8 mouse cellular contexts compared by ENCODE assay signal in genomic region chr6:83162701-83163100, GRCm38 (mm10). TPM values are rescaled to one million over a fixed set of nuclear protein-coding genes. Genes with fewer than 3 reads are reported as not detected.
DNase-seq lines count a peak whose midpoint lies in the region; ATAC-seq and TF ChIP-seq lines count a peak whose summit lies in the region.

No protein-coding gene starts in this region.

- peak overlapping the region; percentile 23 for H3K4me3 ChIP-seq in forebrain, embryonic 13.5 days
- H3K4me3 ChIP-seq in hindbrain, postnatal 0 days (ENCODE audit: low read length) = peak overlapping the region; percentile 24
- H3K4me3 ChIP-seq in liver, adult 2 months (ENCODE audit: insufficient read depth, low read depth, low read length) = peak overlapping the region; percentile 44
- no peak overlapping the region for H3K4me3 ChIP-seq in midbrain, postnatal 0 days (ENCODE audit: low read depth, low read length)

- WGBS in forebrain, embryonic 13.5 days = 0% methylated on average over 8 of the region's 8 CpGs
- under 1% methylated on average over 8 of the region's 8 CpGs for WGBS in hindbrain, postnatal 0 days
- 1% methylated on average over 8 of the region's 8 CpGs for WGBS in liver, adult 2 months
- WGBS in midbrain, postnatal 0 days = 2% methylated on average over 8 of the region's 8 CpGs

- DNase-seq in ovary, postnatal 36 days (ENCODE audit: low spot score) = peak; percentile 44
- no peak for DNase-seq in ovary, adult 18-20 months (ENCODE audit: low spot score)
- peak; percentile 68 for DNase-seq in c-Kit-positive CD71-positive TER-119-negative erythroid progenitor cells, embryonic 14.5 days (ENCODE audit: low read depth)
- DNase-seq in hindbrain, postnatal 0 days (ENCODE audit: low spot score) = peak; percentile 82
- DNase-seq in liver, adult 2 months (ENCODE audit: extremely low read depth, low read depth, low spot score) = peak; percentile 74
- peak; percentile 71 for DNase-seq in midbrain, postnatal 0 days (ENCODE audit: low spot score)
- DNase-seq in testis, postnatal 14 days (ENCODE audit: low spot score) = peak; percentile 66

- no peaks in the 10 kb centered on the region for H3K36me3 ChIP-seq in forebrain, embryonic 13.5 days (ENCODE audit: poor library complexity, severe bottlenecking)
- no peaks in the 10 kb centered on the region for H3K36me3 ChIP-seq in hindbrain, postnatal 0 days (ENCODE audit: insufficient read depth, low read length)
- no peaks in the 10 kb centered on the region for H3K36me3 ChIP-seq in liver, adult 2 months (ENCODE audit: control insufficient read depth, insufficient read depth, low read length)
- H3K36me3 ChIP-seq in midbrain, postnatal 0 days (ENCODE audit: insufficient read depth, low read length) = no peaks in the 10 kb centered on the region

- TF ChIP-seq CTCF in hindbrain, postnatal 0 days (IDR thresholded peaks at IDR 0.05; ENCODE audit: low read depth) = peak; percentile 83
- peak; percentile 60 for TF ChIP-seq CTCF in liver, adult 2 months (IDR thresholded peaks at IDR 0.05; ENCODE audit: low read depth, low read length)
- peak; percentile 84 for TF ChIP-seq CTCF in midbrain, postnatal 0 days (IDR thresholded peaks at IDR 0.05)

- TF ChIP-seq POLR2A in liver, adult 2 months (IDR thresholded peaks at IDR 0.05; ENCODE audit: extremely low read depth, insufficient read depth, low read length) = no peak

- H3K4me1 ChIP-seq in forebrain, embryonic 13.5 days = peaks cover 34% of the 10 kb centered on the region
- H3K4me1 ChIP-seq in hindbrain, postnatal 0 days (ENCODE audit: insufficient read depth, low read length) = 0 out of 2 replicates have a peak, but pooled peaks cover 10% of the 10 kb centered on the region
- peaks cover 5% of the 10 kb centered on the region; the same call in 1 of the 2 replicates for H3K4me1 ChIP-seq in liver, adult 2 months (ENCODE audit: control insufficient read depth, insufficient read depth, low read length)
- peaks cover 6% of the 10 kb centered on the region; the same call in 1 of the 2 replicates for H3K4me1 ChIP-seq in midbrain, postnatal 0 days (ENCODE audit: insufficient read depth, low read length)

- peaks cover 47% of the 10 kb centered on the region for H3K27me3 ChIP-seq in forebrain, embryonic 13.5 days
- H3K27me3 ChIP-seq in hindbrain, postnatal 0 days (ENCODE audit: insufficient read depth, low read length) = peaks cover 22% of the 10 kb centered on the region
- H3K27me3 ChIP-seq in liver, adult 2 months (ENCODE audit: control insufficient read depth, insufficient read depth, low read length) = no peaks in the 10 kb centered on the region
- H3K27me3 ChIP-seq in midbrain, postnatal 0 days (ENCODE audit: insufficient read depth, low read length) = peaks cover 25% of the 10 kb centered on the region

- H3K79me2 ChIP-seq in liver, adult 2 months (ENCODE audit: control insufficient read depth, insufficient read depth, low read length) = peaks cover 6% of the 10 kb centered on the region; the same call in 1 of the 2 replicates

- H3K9ac ChIP-seq in forebrain, embryonic 13.5 days = no peak overlapping the region; the same call in 1 of the 2 replicates
- H3K9ac ChIP-seq in hindbrain, postnatal 0 days (replicated peaks; ENCODE audit: low read length) = no peak overlapping the region
- peak overlapping the region; percentile 84; the same call in 1 of the 2 replicates for H3K9ac ChIP-seq in liver, adult 2 months (ENCODE audit: low read depth, low read length)
- no peak overlapping the region for H3K9ac ChIP-seq in midbrain, postnatal 0 days (replicated peaks; ENCODE audit: low read length, poor library complexity, severe bottlenecking)

- no peak for ATAC-seq in forebrain, embryonic 13.5 days
- no peak for ATAC-seq in hindbrain, postnatal 0 days
- ATAC-seq in midbrain, postnatal 0 days (ENCODE audit: low FRiP score) = no peak

- no peak overlapping the region for H3K27ac ChIP-seq in forebrain, embryonic 13.5 days
- H3K27ac ChIP-seq in hindbrain, postnatal 0 days = no peak overlapping the region
- peak overlapping the region; percentile 68 for H3K27ac ChIP-seq in liver, adult 2 months (replicated peaks; ENCODE audit: insufficient read depth, low read depth, low read length)
- no peak overlapping the region for H3K27ac ChIP-seq in midbrain, postnatal 0 days (ENCODE audit: low read depth, low read length)

- peak overlapping the region; percentile 47 for H3K4me2 ChIP-seq in forebrain, embryonic 13.5 days
- peak overlapping the region; percentile 50 for H3K4me2 ChIP-seq in hindbrain, postnatal 0 days (ENCODE audit: low read depth, low read length)
- H3K4me2 ChIP-seq in midbrain, postnatal 0 days (ENCODE audit: low read depth, low read length, poor library complexity, severe bottlenecking) = peak overlapping the region; percentile 35; the same call in 1 of the 2 replicates

- no peaks in the 10 kb centered on the region for H3K9me3 ChIP-seq in forebrain, embryonic 13.5 days (replicated peaks)
- H3K9me3 ChIP-seq in hindbrain, postnatal 0 days (ENCODE audit: low read length) = no peaks in the 10 kb centered on the region
- no peaks in the 10 kb centered on the region for H3K9me3 ChIP-seq in midbrain, postnatal 0 days (ENCODE audit: low read length)

RNA-seq across cellular contexts. Expression of gene Dctn1, which starts 3.0 kb away (rescaled TPM):
- 108 and 113 TPM in 2 replicates for polyA plus RNA-seq in forebrain, embryonic 13.5 days (2015; fragmentation: Nextera tagmentation; extraction: Ambion mirVana)
- 124 and 132 TPM in 2 replicates for total RNA-seq in hindbrain, postnatal 0 days (2014; rRNA removed)
- 145 and 153 TPM in 2 replicates for polyA plus RNA-seq in hindbrain, postnatal 0 days (2015; fragmentation: Nextera tagmentation; extraction: Ambion mirVana)
- 13.5 and 17.1 TPM in 2 replicates for total RNA-seq in liver, adult 2 months (2014; rRNA removed)
- polyA plus RNA-seq in liver, adult 2 months (2012; rRNA removed) = 27.4 and 36.0 TPM in 2 replicates
- 126 and 129 TPM in 2 replicates for total RNA-seq in midbrain, postnatal 0 days (2014; rRNA removed)
- polyA plus RNA-seq in midbrain, postnatal 0 days (2015; fragmentation: Nextera tagmentation; extraction: Ambion mirVana) = 166 TPM in 2 replicates

RNA-seq across cellular contexts. Expression of gene 1700003E16Rik, which starts 6.5 kb away (rescaled TPM):
- 2.7 and 3.6 TPM in 2 replicates for polyA plus RNA-seq in forebrain, embryonic 13.5 days (2015; fragmentation: Nextera tagmentation; extraction: Ambion mirVana)
- total RNA-seq in hindbrain, postnatal 0 days (2014; rRNA removed) = 12.7 and 17.8 TPM in 2 replicates
- polyA plus RNA-seq in hindbrain, postnatal 0 days (2015; fragmentation: Nextera tagmentation; extraction: Ambion mirVana) = 10.2 and 11.4 TPM in 2 replicates
- 0.09 and 0.13 TPM in 2 replicates for total RNA-seq in liver, adult 2 months (2014; rRNA removed)
- 0.22 and 0.29 TPM in 2 replicates for polyA plus RNA-seq in liver, adult 2 months (2012; rRNA removed)
- 15.6 and 20.5 TPM in 2 replicates for total RNA-seq in midbrain, postnatal 0 days (2014; rRNA removed)
- polyA plus RNA-seq in midbrain, postnatal 0 days (2015; fragmentation: Nextera tagmentation; extraction: Ambion mirVana) = 18.0 and 18.2 TPM in 2 replicates

RNA-seq across cellular contexts. Expression of gene Wdr54, which starts 6.5 kb away (rescaled TPM):
- 17.5 and 18.4 TPM in 2 replicates for polyA plus RNA-seq in forebrain, embryonic 13.5 days (2015; fragmentation: Nextera tagmentation; extraction: Ambion mirVana)
- total RNA-seq in hindbrain, postnatal 0 days (2014; rRNA removed) = 8.5 and 13.8 TPM in 2 replicates
- polyA plus RNA-seq in hindbrain, postnatal 0 days (2015; fragmentation: Nextera tagmentation; extraction: Ambion mirVana) = 19.9 and 20.0 TPM in 2 replicates
- total RNA-seq in liver, adult 2 months (2014; rRNA removed) = 0.13 and 0.28 TPM in 2 replicates
- polyA plus RNA-seq in liver, adult 2 months (2012; rRNA removed) = 1.7 and 2.4 TPM in 2 replicates
- total RNA-seq in midbrain, postnatal 0 days (2014; rRNA removed) = 12.7 and 15.9 TPM in 2 replicates
- polyA plus RNA-seq in midbrain, postnatal 0 days (2015; fragmentation: Nextera tagmentation; extraction: Ambion mirVana) = 21.5 and 27.5 TPM in 2 replicates

RNA-seq across cellular contexts. Expression of gene Rtkn, which starts 27.4 kb away (rescaled TPM):
- polyA plus RNA-seq in forebrain, embryonic 13.5 days (2015; fragmentation: Nextera tagmentation; extraction: Ambion mirVana) = 10.4 and 10.5 TPM in 2 replicates
- total RNA-seq in hindbrain, postnatal 0 days (2014; rRNA removed) = 40.0 and 73.6 TPM in 2 replicates
- 20.8 and 21.1 TPM in 2 replicates for polyA plus RNA-seq in hindbrain, postnatal 0 days (2015; fragmentation: Nextera tagmentation; extraction: Ambion mirVana)
- total RNA-seq in liver, adult 2 months (2014; rRNA removed) = 4.7 and 6.9 TPM in 2 replicates
- 12.2 and 17.4 TPM in 2 replicates for polyA plus RNA-seq in liver, adult 2 months (2012; rRNA removed)
- 24.3 and 30.9 TPM in 2 replicates for total RNA-seq in midbrain, postnatal 0 days (2014; rRNA removed)
- polyA plus RNA-seq in midbrain, postnatal 0 days (2015; fragmentation: Nextera tagmentation; extraction: Ambion mirVana) = 12.5 and 14.6 TPM in 2 replicates

RNA-seq across cellular contexts. Expression of gene Ino80b, which starts 37.5 kb away (rescaled TPM):
- polyA plus RNA-seq in forebrain, embryonic 13.5 days (2015; fragmentation: Nextera tagmentation; extraction: Ambion mirVana) = 13.2 and 13.3 TPM in 2 replicates
- total RNA-seq in hindbrain, postnatal 0 days (2014; rRNA removed) = 26.7 and 31.0 TPM in 2 replicates
- polyA plus RNA-seq in hindbrain, postnatal 0 days (2015; fragmentation: Nextera tagmentation; extraction: Ambion mirVana) = 12.0 and 14.8 TPM in 2 replicates
- 9.5 and 10.3 TPM in 2 replicates for total RNA-seq in liver, adult 2 months (2014; rRNA removed)
- polyA plus RNA-seq in liver, adult 2 months (2012; rRNA removed) = 23.8 and 26.5 TPM in 2 replicates
- 29.4 and 40.9 TPM in 2 replicates for total RNA-seq in midbrain, postnatal 0 days (2014; rRNA removed)
- 14.6 and 16.2 TPM in 2 replicates for polyA plus RNA-seq in midbrain, postnatal 0 days (2015; fragmentation: Nextera tagmentation; extraction: Ambion mirVana)
